In the genomic region with DNA sequence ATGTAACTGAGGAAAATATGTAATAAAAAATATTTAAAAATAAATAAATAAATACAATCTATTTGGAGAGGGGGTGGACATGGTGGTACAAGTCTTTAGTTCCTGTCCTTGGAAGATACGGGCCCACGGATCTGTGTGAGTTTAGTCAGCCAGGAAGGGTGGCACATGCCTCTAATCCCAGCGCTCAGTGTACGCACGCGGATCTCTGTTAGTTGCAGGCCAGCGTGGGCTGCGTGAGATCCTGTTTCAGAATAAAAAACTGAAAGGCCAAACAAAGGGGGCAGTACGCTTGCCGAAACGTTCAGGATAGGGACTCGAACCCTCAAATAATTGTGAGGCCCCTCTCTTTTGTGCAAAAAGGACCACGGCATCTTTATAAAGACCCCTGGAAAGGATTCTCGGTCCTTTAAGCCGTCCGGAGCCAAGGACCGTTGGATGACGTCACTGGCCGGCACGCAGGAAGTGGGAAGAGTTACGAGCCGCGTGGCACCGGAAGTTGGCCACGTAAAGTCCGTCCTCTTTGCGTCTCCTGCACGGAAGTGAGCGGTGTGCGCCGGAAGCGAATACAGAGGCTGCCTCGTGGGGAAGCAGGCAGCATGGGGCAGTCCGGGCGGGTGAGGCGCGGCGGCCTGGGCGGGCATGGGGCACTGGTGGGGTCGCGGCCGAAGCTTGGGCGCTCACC, we compare ENCODE assay signal across 8 mouse cellular contexts. TPM values are rescaled to one million over a fixed set of nuclear protein-coding genes. Genes with fewer than 3 reads are reported as not detected.
DNase-seq lines count a peak whose midpoint lies in the region; ATAC-seq and TF ChIP-seq lines count a peak whose summit lies in the region.

A gene (plus strand): TSS at position 472 of the 682 bp plus-strand sequence.

- peaks cover 40% of the 10 kb centered on the region for H3K4me1 ChIP-seq in G1E (ENCODE audit: insufficient read depth, low read depth, low read length)
- H3K4me1 ChIP-seq in forebrain, embryonic 16.5 days (replicated peaks; ENCODE audit: control insufficient read depth, insufficient read depth, low read length), result peaks cover 12% of the 10 kb centered on the region
- H3K4me1 ChIP-seq in lung, embryonic 14.5 days (ENCODE audit: insufficient read depth), result no peaks in the 10 kb centered on the region
- H3K4me1 ChIP-seq in olfactory bulb, adult 2 months (ENCODE audit: control insufficient read depth, insufficient read depth, low read length), result peaks cover 8% of the 10 kb centered on the region; the same call in 1 of the 2 replicates
- H3K4me1 ChIP-seq in thymus, adult 2 months (replicated peaks; ENCODE audit: control insufficient read depth, insufficient read depth, low read length), result peaks cover 6% of the 10 kb centered on the region

- peaks cover 9% of the 10 kb centered on the region for H3K9me3 ChIP-seq in G1E (replicated peaks)
- no peaks in the 10 kb centered on the region for H3K9me3 ChIP-seq in forebrain, embryonic 16.5 days (ENCODE audit: control insufficient read depth, low read length)
- no peaks in the 10 kb centered on the region for H3K9me3 ChIP-seq in lung, embryonic 14.5 days (ENCODE audit: low read depth, low read length)

- peak within 1 kb of the TSS; percentile 84 for H3K9ac ChIP-seq in forebrain, embryonic 16.5 days (replicated peaks; ENCODE audit: low read depth, low read length)
- peak within 1 kb of the TSS; percentile 90 for H3K9ac ChIP-seq in lung, embryonic 14.5 days

- DNase-seq in G1E (ENCODE audit: low spot score), result peak; percentile 92
- DNase-seq in cerebellum, adult 18-20 months, result peak; percentile 96 to 97
- DNase-seq in heart, postnatal 36 days, result peak; percentile 93
- DNase-seq in layer of hippocampus, adult 2 months (ENCODE audit: low spot score in 2 of 2), result peak; percentile 95 to 96
- DNase-seq in lung, embryonic 14.5 days, result peak; percentile 99
- DNase-seq in thymus, adult 2 months, result peak; percentile 91

- TF ChIP-seq POLR2A in olfactory bulb, adult 2 months (IDR thresholded peaks at IDR 0.05; ENCODE audit: insufficient read depth, low read depth, low read length), result peak; percentile 58
- peak; percentile 54; the same call in 1 of the 2 replicates for TF ChIP-seq POLR2A in thymus, adult 2 months (IDR thresholded peaks at IDR 0.05; ENCODE audit: control insufficient read depth, extremely low read depth, insufficient read depth, low read length, poor library complexity)

- H3K27me3 ChIP-seq in G1E (ENCODE audit: insufficient read depth, low read length), result no peaks in the 10 kb centered on the region
- H3K27me3 ChIP-seq in forebrain, embryonic 16.5 days (replicated peaks; ENCODE audit: control insufficient read depth, insufficient read depth, low read length), result no peaks in the 10 kb centered on the region
- no peaks in the 10 kb centered on the region for H3K27me3 ChIP-seq in lung, embryonic 14.5 days (ENCODE audit: insufficient read depth, low read length)
- H3K27me3 ChIP-seq in thymus, adult 2 months (ENCODE audit: control insufficient read depth, insufficient read depth, low read length), result no peaks in the 10 kb centered on the region

- no peak for TF ChIP-seq CTCF in G1E (IDR thresholded peaks at IDR 0.05; ENCODE audit: low read depth, low read length)
- no peak for TF ChIP-seq CTCF in layer of hippocampus, adult 2 months (conservative IDR thresholded peaks at IDR 0.05)
- 0 out of 2 replicates have a peak, but pooled peaks have one; percentile 14 for TF ChIP-seq CTCF in lung, embryonic 14.5 days (IDR thresholded peaks at IDR 0.05; ENCODE audit: low read depth)
- no peak for TF ChIP-seq CTCF in olfactory bulb, adult 2 months (IDR thresholded peaks at IDR 0.05; ENCODE audit: insufficient read depth, low read depth, low read length)
- 0 out of 2 replicates have a peak, but pooled peaks have one; percentile 17 for TF ChIP-seq CTCF in thymus, adult 2 months (IDR thresholded peaks at IDR 0.05; ENCODE audit: borderline replicate concordance, control insufficient read depth, extremely low read depth, insufficient read depth, low read length, poor library complexity)

- peaks cover 37% of the 10 kb centered on the region for H3K36me3 ChIP-seq in G1E (replicated peaks)
- H3K36me3 ChIP-seq in forebrain, embryonic 16.5 days (ENCODE audit: control insufficient read depth, insufficient read depth), result peaks cover 26% of the 10 kb centered on the region
- peaks cover 35% of the 10 kb centered on the region for H3K36me3 ChIP-seq in lung, embryonic 14.5 days (ENCODE audit: insufficient read depth)
- peaks cover 29% of the 10 kb centered on the region for H3K36me3 ChIP-seq in thymus, adult 2 months (ENCODE audit: control insufficient read depth, insufficient read depth, low read length)

- intact Hi-C loops in heart, postnatal 36 days (cut with DNase I), result no loop called here

- peak within 1 kb of the TSS; percentile 82 for H3K4me2 ChIP-seq in forebrain, embryonic 16.5 days (ENCODE audit: low read length)
- H3K4me2 ChIP-seq in lung, embryonic 14.5 days, result peak within 1 kb of the TSS; percentile 64

- H3K27ac ChIP-seq in forebrain, embryonic 16.5 days (ENCODE audit: low read length), result peak within 1 kb of the TSS; percentile 88
- peak within 1 kb of the TSS; percentile 98 for H3K27ac ChIP-seq in layer of hippocampus, adult 2 months
- peak within 1 kb of the TSS; percentile 97 for H3K27ac ChIP-seq in lung, embryonic 14.5 days (ENCODE audit: low read depth)
- peak within 1 kb of the TSS; percentile 95 for H3K27ac ChIP-seq in olfactory bulb, adult 2 months (ENCODE audit: insufficient read depth, low read depth, low read length)
- H3K27ac ChIP-seq in thymus, adult 2 months (ENCODE audit: control insufficient read depth, insufficient read depth, low read length), result peak within 1 kb of the TSS; percentile 76

- under 1% methylated on average over 43 of the region's 43 CpGs for WGBS in forebrain, embryonic 16.5 days
- 0% methylated on average over 43 of the region's 43 CpGs for WGBS in lung, embryonic 14.5 days
- WGBS in olfactory bulb, adult 2 months, result under 1% methylated on average over 43 of the region's 43 CpGs
- WGBS in thymus, adult 2 months, result under 1% methylated on average over 43 of the region's 43 CpGs

- ATAC-seq in G1E (ENCODE audit: extremely low read depth, insufficient number of reproducible peaks, low FRiP score, poor library complexity, severe bottlenecking), result peak; percentile 84
- peak; percentile 98 for ATAC-seq in forebrain, embryonic 16.5 days
- ATAC-seq in lung, embryonic 14.5 days (ENCODE audit: insufficient read depth), result peak; percentile 97

- H3K4me3 ChIP-seq in G1E (ENCODE audit: low read depth, low read length), result peak within 1 kb of the TSS; percentile 100
- H3K4me3 ChIP-seq in forebrain, embryonic 16.5 days (replicated peaks; ENCODE audit: low read length), result peak within 1 kb of the TSS; percentile 85
- H3K4me3 ChIP-seq in layer of hippocampus, adult 2 months, result peak within 1 kb of the TSS; percentile 93
- H3K4me3 ChIP-seq in lung, embryonic 14.5 days (ENCODE audit: low read depth, low read length), result peak within 1 kb of the TSS; percentile 98
- H3K4me3 ChIP-seq in olfactory bulb, adult 2 months (ENCODE audit: insufficient read depth, low read depth, low read length), result peak within 1 kb of the TSS; percentile 62
- peak within 1 kb of the TSS; percentile 69 for H3K4me3 ChIP-seq in thymus, adult 2 months (ENCODE audit: control insufficient read depth, insufficient read depth, low read length)

RNA-seq across cellular contexts. Expression of the gene that starts here (rescaled TPM):
- total RNA-seq in G1E (2014; fragmentation: Nextera tagmentation), result 40.3 and 47.7 TPM in 2 replicates
- total RNA-seq in G1E (2017), result 66.9 and 71.7 TPM in 2 replicates
- 297 and 313 TPM in 2 replicates for polyA plus RNA-seq in G1E (2012)
- polyA plus RNA-seq in forebrain, embryonic 16.5 days (2015; fragmentation: Nextera tagmentation; extraction: Ambion mirVana), result 59.6 and 60.4 TPM in 2 replicates
- total RNA-seq in heart, postnatal 36 days (2021), result 1 to 10 TPM; 5.8 to 8.7 TPM
- total RNA-seq in layer of hippocampus, adult 2 months (2021), result 10 to 100 TPM; 27.5 to 27.6 TPM
- polyA plus RNA-seq in lung, embryonic 14.5 days (2014; fragmentation: Nextera tagmentation; extraction: Ambion mirVana), result 77.3 and 83.6 TPM in 2 replicates
- not detected in 2 replicates for polyA plus RNA-seq in olfactory bulb, adult 2 months (2012; ENCODE audit: insufficient read depth, insufficient read length, low replicate concordance, missing spikeins)
- polyA plus RNA-seq in thymus, adult 2 months (2012; rRNA removed), result 121 and 140 TPM in 2 replicates

Comparison
In these comparisons a context has a peak if more than half of its experiments do, and no peak if none do; other contexts are left out.
1. Peak in every context shown above with its lines: DNase-seq, ATAC-seq, H3K4me3 ChIP-seq and H3K27ac ChIP-seq.
2. CTCF ChIP-seq: peak in lung, embryonic 14.5 days (single experiment) and thymus, adult 2 months (single experiment); none in G1E (single experiment), layer of hippocampus, adult 2 months (single experiment) and olfactory bulb, adult 2 months (single experiment).